Mouse (Mus musculus): ENCODE data around the gene Tirap.

DNA sequence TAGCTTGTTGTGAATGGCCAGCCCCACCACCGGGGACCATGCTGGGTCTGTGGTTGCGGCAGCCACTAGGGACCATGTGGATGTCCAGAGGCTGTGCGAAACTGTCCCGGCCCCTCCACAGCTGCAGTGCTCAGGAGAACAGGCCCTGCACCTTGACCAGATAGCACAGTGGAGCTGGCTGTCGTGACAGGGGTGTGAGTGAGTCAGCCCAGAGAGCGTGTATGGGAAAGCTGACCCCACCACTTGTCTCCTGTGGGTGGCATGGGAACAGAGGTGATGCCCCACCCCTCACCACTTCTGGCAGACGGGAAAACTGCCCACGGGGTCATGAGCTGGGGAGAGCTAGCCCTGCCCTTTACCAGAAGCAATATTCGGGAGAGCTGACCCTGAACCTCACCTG, 55.0 kb downstream of the Tirap start:
- no peak for TF ChIP-seq POLR2A (IDR thresholded peaks at IDR 0.05; ENCODE audit: extremely low read depth, insufficient read depth, low read length)
- TF ChIP-seq CTCF (IDR thresholded peaks at IDR 0.05; ENCODE audit: extremely low read depth, insufficient read depth, low read length): no peak

Data from cortical plate, adult 2 months (tissue).